Mouse (Mus musculus) G1E (cell line): ENCODE measurements around the gene Cdk2ap1. TPM values are rescaled to one million over a fixed set of nuclear protein-coding genes. Genes with fewer than 3 reads are reported as not detected.
"Not testable (repeated sequence)": the region's sequence is repeated elsewhere in the genome, so short reads cannot be mapped to it uniquely, and the experiment has no call there.

Source experiments
- ATAC-seq: 2 replicates; pipeline ENCODE4 v1.8.0; 2016; ENCODE audit warnings: mild to moderate bottlenecking; ENCODE audit not compliant: insufficient number of reproducible peaks, poor library complexity, low FRiP score, severe bottlenecking; ENCODE audit errors: extremely low read depth
- DNase-seq: peaks from one replicate; pipeline ENCODE4 v3.0.0; 2012; ENCODE audit warnings: low spot score
- H3K27me3 ChIP-seq: 2 replicates; pipeline ENCODE4 v1.6.1; 2012; ENCODE audit warnings: mild to moderate bottlenecking, low read length, inconsistent platforms; ENCODE audit not compliant: insufficient read depth
- H3K36me3 ChIP-seq: replicated peaks from 2 replicates; pipeline ENCODE3; 2012; ENCODE audit warnings: mild to moderate bottlenecking, inconsistent platforms
- H3K4me1 ChIP-seq: 2 replicates; pipeline ENCODE4 v1.6.1; 2012; ENCODE audit warnings: low read depth, low read length, inconsistent platforms, mixed read lengths; ENCODE audit not compliant: insufficient read depth
- H3K4me3 ChIP-seq: 2 replicates; pipeline ENCODE4 v1.5.1; 2012; ENCODE audit warnings: low read depth, mild to moderate bottlenecking, inconsistent platforms, low read length, moderate library complexity, mixed read lengths
- H3K9me3 ChIP-seq: replicated peaks from 2 replicates; pipeline ENCODE4 v1.6.1; 2012; ENCODE audit warnings: inconsistent platforms
- CTCF ChIP-seq: IDR thresholded peaks from 2 replicates; pipeline ENCODE4 v1.5.1; 2012; ENCODE audit warnings: low read depth, low read length, inconsistent platforms, mixed read lengths
- GATA1 ChIP-seq: IDR thresholded peaks from 2 replicates; pipeline ENCODE4 v1.6.1; 2012; ENCODE audit warnings: borderline replicate concordance, low read length, inconsistent platforms, mixed read lengths
- GATA2 ChIP-seq: IDR thresholded peaks from 2 replicates; pipeline ENCODE4 v1.6.1; 2012; ENCODE audit warnings: low read depth, low read length, inconsistent platforms, borderline replicate concordance
- POLR2AphosphoS5 ChIP-seq: IDR thresholded peaks from 2 replicates; pipeline ENCODE4 v1.6.1; 2012; ENCODE audit warnings: low read depth, low read length, inconsistent platforms; ENCODE audit not compliant: insufficient replicate concordance
- TAL1 ChIP-seq: conservative IDR thresholded peaks from 2 replicates; pipeline ENCODE4 v1.6.1; 2012; ENCODE audit warnings: low read depth, low read length, inconsistent platforms, mixed read lengths
- polyA plus RNA-seq: library from polyadenylated mRNA; stranded (reverse); fragments of >175 nt; gene quantifications from 2 replicates; pipeline ENCODE4 v1.2.3, GENCODE M21; 2012
- total RNA-seq, 2 experiments: library from RNA; stranded (forward) in 1 of 2; stranded (reverse) in 1 of 2; fragments of 200-1000 nt in 1 of 2; fragments of >200 nt in 1 of 2; fragmentation: Nextera tagmentation in 1 of 2; gene quantifications; 2 replicates each; pipeline ENCODE4 v1.2.3; 2014 to 2017

Cdk2ap1 gene
- total and polyA plus RNA-seq, 3 experiments = 145 to 200 (median 183) TPM

GRCm38 (mm10) chr5:124300132-124300531, 62.8 kb downstream of the Cdk2ap1 start:
- H3K9me3 ChIP-seq = no peaks in the 10 kb centered on the region
- no peak for TF ChIP-seq CTCF
- TF ChIP-seq TAL1 = no peak
- no peak for TF ChIP-seq POLR2AphosphoS5
- no peak for TF ChIP-seq GATA2
- no peak for TF ChIP-seq GATA1
- DNase-seq (no peak), ATAC-seq (no peak)
- no peak overlapping the region for H3K4me3 ChIP-seq
- H3K36me3 ChIP-seq = peaks cover 75% of the 10 kb centered on the region
- no peaks in the 10 kb centered on the region for H3K27me3 ChIP-seq
- H3K4me1 ChIP-seq = no peaks in the 10 kb centered on the region; the same call in 1 of the 2 replicates

GRCm38 (mm10) chr5:124299307-124299706, 63.6 kb downstream of the Cdk2ap1 start:
- DNase-seq, H3K4me3 ChIP-seq, H3K4me1 ChIP-seq, ATAC-seq, H3K9me3 ChIP-seq, H3K27me3 ChIP-seq: not testable (repeated sequence)
- H3K36me3 ChIP-seq = peaks cover 77% of the 10 kb centered on the region
- 0 out of 2 replicates have a peak, but pooled peaks have one; percentile 12 for TF ChIP-seq CTCF

GRCm38 (mm10) chr5:124296475-124296874, 66.4 kb downstream of the Cdk2ap1 start:
- Histone ChIP-seq H3K36me3 (peaks cover 83% of the 10 kb centered on the region), H3K4me1 (no peaks in the 10 kb centered on the region), H3K4me3 (no peak overlapping the region), H3K9me3 (no peaks in the 10 kb centered on the region), H3K27me3 (no peaks in the 10 kb centered on the region)
- no peak for ATAC-seq
- TF ChIP-seq GATA1 = no peak
- TF ChIP-seq TAL1 = no peak
- no peak for TF ChIP-seq CTCF
- no peak for TF ChIP-seq POLR2AphosphoS5
- TF ChIP-seq GATA2 = no peak
- no peak for DNase-seq

Other genes with a start within 250 kb of the Cdk2ap1 start
- 27.3 and 31.4 TPM in 2 replicates for gene Arl6ip4, start 247.0 kb downstream of the Cdk2ap1 start, total RNA-seq (2014; fragmentation: Nextera tagmentation)
- gene Arl6ip4, start 247.0 kb downstream of the Cdk2ap1 start, total RNA-seq (2017) = 65.6 and 75.7 TPM in 2 replicates
- gene Arl6ip4, start 247.0 kb downstream of the Cdk2ap1 start, polyA plus RNA-seq = 75.4 and 76.9 TPM in 2 replicates
- 35.6 and 37.6 TPM in 2 replicates for gene Pitpnm2, start 113.3 kb downstream of the Cdk2ap1 start, total RNA-seq (2014; fragmentation: Nextera tagmentation)
- gene Pitpnm2, start 113.3 kb downstream of the Cdk2ap1 start, total RNA-seq (2017) = 9.0 and 9.2 TPM in 2 replicates
- 24.1 and 25.2 TPM in 2 replicates for gene Pitpnm2, start 113.3 kb downstream of the Cdk2ap1 start, polyA plus RNA-seq
- 16.8 and 24.2 TPM in 2 replicates for gene Mphosph9, start 35.1 kb downstream of the Cdk2ap1 start, total RNA-seq (2014; fragmentation: Nextera tagmentation)
- gene Mphosph9, start 35.1 kb downstream of the Cdk2ap1 start, total RNA-seq (2017) = 22.8 and 23.2 TPM in 2 replicates
- 2.0 and 2.4 TPM in 2 replicates for gene Mphosph9, start 35.1 kb downstream of the Cdk2ap1 start, polyA plus RNA-seq
- 26.8 and 29.5 TPM in 2 replicates for gene 2810006K23Rik, start 35.0 kb downstream of the Cdk2ap1 start, total RNA-seq (2014; fragmentation: Nextera tagmentation)
- gene 2810006K23Rik, start 35.0 kb downstream of the Cdk2ap1 start, total RNA-seq (2017) = 18.9 and 19.8 TPM in 2 replicates
- gene 2810006K23Rik, start 35.0 kb downstream of the Cdk2ap1 start, polyA plus RNA-seq = 5.9 and 7.7 TPM in 2 replicates
- gene Sbno1, start 62.9 kb upstream of the Cdk2ap1 start, total RNA-seq (2014; fragmentation: Nextera tagmentation) = 260 and 302 TPM in 2 replicates
- 181 and 221 TPM in 2 replicates for gene Sbno1, start 62.9 kb upstream of the Cdk2ap1 start, total RNA-seq (2017)
- 23.1 and 29.5 TPM in 2 replicates for gene Sbno1, start 62.9 kb upstream of the Cdk2ap1 start, polyA plus RNA-seq
- 504 and 585 TPM in 2 replicates for gene Kmt5a, start 76.8 kb upstream of the Cdk2ap1 start, total RNA-seq (2014; fragmentation: Nextera tagmentation)
- gene Kmt5a, start 76.8 kb upstream of the Cdk2ap1 start, total RNA-seq (2017) = 85.1 and 91.8 TPM in 2 replicates
- gene Kmt5a, start 76.8 kb upstream of the Cdk2ap1 start, polyA plus RNA-seq = 293 and 320 TPM in 2 replicates
- gene Rilpl2, start 115.3 kb upstream of the Cdk2ap1 start, total RNA-seq (2014; fragmentation: Nextera tagmentation) = 7.8 and 10.5 TPM in 2 replicates
- gene Rilpl2, start 115.3 kb upstream of the Cdk2ap1 start, total RNA-seq (2017) = 17.3 and 21.4 TPM in 2 replicates
- 28.3 and 30.3 TPM in 2 replicates for gene Rilpl2, start 115.3 kb upstream of the Cdk2ap1 start, polyA plus RNA-seq
- gene Snrnp35, start 120.1 kb upstream of the Cdk2ap1 start, total RNA-seq (2014; fragmentation: Nextera tagmentation) = 8.1 and 10.2 TPM in 2 replicates
- gene Snrnp35, start 120.1 kb upstream of the Cdk2ap1 start, total RNA-seq (2017) = 9.8 and 10.1 TPM in 2 replicates
- gene Snrnp35, start 120.1 kb upstream of the Cdk2ap1 start, polyA plus RNA-seq = 24.4 and 26.6 TPM in 2 replicates
- 0.38 TPM in 1 of 2 replicates, not detected in the other for gene Rilpl1, start 168.3 kb upstream of the Cdk2ap1 start, total RNA-seq (2014; fragmentation: Nextera tagmentation)
- gene Rilpl1, start 168.3 kb upstream of the Cdk2ap1 start, total RNA-seq (2017) = 0.98 and 0.99 TPM in 2 replicates
- 0.41 and 0.52 TPM in 2 replicates for gene Rilpl1, start 168.3 kb upstream of the Cdk2ap1 start, polyA plus RNA-seq
- 548 and 656 TPM in 2 replicates for gene Tmed2, start 177.6 kb upstream of the Cdk2ap1 start, total RNA-seq (2014; fragmentation: Nextera tagmentation)
- gene Tmed2, start 177.6 kb upstream of the Cdk2ap1 start, total RNA-seq (2017) = 369 and 478 TPM in 2 replicates
- 114 and 167 TPM in 2 replicates for gene Tmed2, start 177.6 kb upstream of the Cdk2ap1 start, polyA plus RNA-seq
- gene Ddx55, start 189.8 kb upstream of the Cdk2ap1 start, total RNA-seq (2014; fragmentation: Nextera tagmentation) = 25.6 and 26.0 TPM in 2 replicates
- gene Ddx55, start 189.8 kb upstream of the Cdk2ap1 start, total RNA-seq (2017) = 21.7 and 21.8 TPM in 2 replicates
- gene Ddx55, start 189.8 kb upstream of the Cdk2ap1 start, polyA plus RNA-seq = 17.5 and 23.1 TPM in 2 replicates
- 43.9 and 72.5 TPM in 2 replicates for gene Eif2b1, start 216.0 kb upstream of the Cdk2ap1 start, total RNA-seq (2014; fragmentation: Nextera tagmentation)
- gene Eif2b1, start 216.0 kb upstream of the Cdk2ap1 start, total RNA-seq (2017) = 46.8 and 50.9 TPM in 2 replicates
- 10.3 and 12.0 TPM in 2 replicates for gene Eif2b1, start 216.0 kb upstream of the Cdk2ap1 start, polyA plus RNA-seq
- 88.9 and 122 TPM in 2 replicates for gene Gtf2h3, start 216.1 kb upstream of the Cdk2ap1 start, total RNA-seq (2014; fragmentation: Nextera tagmentation)
- gene Gtf2h3, start 216.1 kb upstream of the Cdk2ap1 start, total RNA-seq (2017) = 64.6 and 78.6 TPM in 2 replicates
- 4.1 and 8.2 TPM in 2 replicates for gene Gtf2h3, start 216.1 kb upstream of the Cdk2ap1 start, polyA plus RNA-seq